Mouse (Mus musculus): ENCODE results near the gene Elp4.

Gene Elp4

GRCm38 (mm10) chr2:105804506-105804905 is 99.9 kb downstream of the Elp4 start:
- DNase-seq, result peak; percentile 48

- DNase-seq, result no peak
Measured at GRCm38 (mm10) chr2:105803427-105803826, 100.9 kb downstream of the Elp4 start.

- no peak for DNase-seq
Measured at GRCm38 (mm10) chr2:105802902-105803301, 101.5 kb downstream of the Elp4 start.

- peak; percentile 38 for DNase-seq
Measured at GRCm38 (mm10) chr2:105801536-105801935, 102.8 kb downstream of the Elp4 start.

DNA sequence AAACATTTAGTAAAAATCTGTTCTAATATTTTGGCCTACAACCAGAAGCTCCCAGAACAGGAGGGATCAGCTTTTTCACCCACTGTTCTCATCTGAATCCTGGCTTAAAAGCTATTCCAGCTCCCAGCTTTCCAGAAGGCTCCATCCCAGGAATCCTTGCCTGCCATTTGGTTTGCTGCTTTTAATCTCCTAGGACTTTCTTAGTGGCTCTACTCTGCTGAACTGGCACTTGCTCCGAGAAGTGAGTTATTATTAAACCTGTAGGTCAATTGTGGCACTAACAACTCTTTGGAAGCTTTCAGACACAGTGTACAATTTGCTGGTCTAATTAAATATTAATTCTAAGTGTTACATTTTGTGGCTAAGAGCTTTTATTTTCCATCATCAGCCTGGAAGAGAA is 103.7 kb downstream of the Elp4 start:
- peak; percentile 53 for DNase-seq

- peak; percentile 80 for DNase-seq
Measured at GRCm38 (mm10) chr2:105799840-105800239, 104.5 kb downstream of the Elp4 start.

- peak; percentile 25 for DNase-seq
Measured at GRCm38 (mm10) chr2:105797842-105798241, 106.5 kb downstream of the Elp4 start.

GRCm38 (mm10) chr2:105796101-105796500 is 108.3 kb downstream of the Elp4 start:
- no peak for DNase-seq

GRCm38 (mm10) chr2:105792339-105793120 is 111.8 kb downstream of the Elp4 start:
- no peak for DNase-seq

DNA sequence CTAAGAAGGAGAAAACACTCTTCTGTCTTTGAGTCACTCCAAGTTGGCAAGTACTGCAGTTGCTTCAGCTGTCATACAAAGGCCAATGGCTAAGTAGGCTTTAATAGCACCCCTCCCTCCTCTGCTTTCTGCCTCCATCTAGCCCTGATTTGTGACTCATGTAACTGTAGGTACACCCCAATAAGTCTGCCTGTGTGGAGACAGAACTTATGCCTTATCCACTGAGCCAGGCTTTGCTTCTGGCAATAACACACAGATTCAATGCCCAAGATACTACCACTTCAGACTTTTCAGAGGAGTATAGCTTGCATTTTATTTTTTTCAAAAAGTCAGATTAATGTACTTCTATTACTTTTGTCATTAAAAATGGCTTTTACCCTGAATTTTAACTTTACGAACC is 114.4 kb downstream of the Elp4 start:
- no peak for DNase-seq

DNA sequence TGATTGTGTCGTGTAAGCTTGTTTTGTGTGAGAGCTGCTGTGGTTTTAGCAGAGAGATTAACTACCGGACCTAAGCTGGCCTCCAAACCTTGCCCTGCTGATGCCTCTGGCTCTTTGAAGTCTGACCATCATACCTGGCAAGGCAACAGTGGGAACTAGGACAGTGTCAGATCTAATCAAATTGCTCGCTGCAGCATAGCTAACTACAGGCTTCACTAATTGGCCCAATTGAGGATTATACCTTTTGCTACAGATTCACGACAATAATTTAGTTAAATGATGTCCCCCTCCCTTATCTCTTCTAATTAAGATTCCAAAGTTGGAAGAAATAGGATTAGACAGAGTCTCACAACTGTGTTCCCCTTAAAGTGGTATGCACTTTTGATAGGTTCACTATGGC is 116.6 kb downstream of the Elp4 start:
- DNase-seq, result no peak

DNA sequence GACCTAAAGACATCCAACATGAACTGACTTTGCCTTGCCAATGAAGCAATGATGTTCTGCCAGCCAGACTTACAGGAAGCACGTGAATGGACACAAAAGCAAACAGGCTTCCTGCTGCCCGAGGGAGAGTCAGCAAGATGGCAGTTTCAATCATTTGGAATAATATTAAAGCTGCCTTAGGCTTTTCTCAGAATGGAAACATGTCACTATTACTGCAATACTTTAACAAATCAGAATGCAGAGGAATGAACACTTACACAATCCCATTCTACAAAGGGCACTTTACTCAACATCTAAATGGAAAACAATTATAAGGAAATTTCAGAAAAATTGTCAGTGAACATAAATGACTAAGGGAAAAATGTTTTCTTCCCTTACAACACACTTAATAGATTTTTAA is 117.4 kb downstream of the Elp4 start:
- no peak for DNase-seq

DNA sequence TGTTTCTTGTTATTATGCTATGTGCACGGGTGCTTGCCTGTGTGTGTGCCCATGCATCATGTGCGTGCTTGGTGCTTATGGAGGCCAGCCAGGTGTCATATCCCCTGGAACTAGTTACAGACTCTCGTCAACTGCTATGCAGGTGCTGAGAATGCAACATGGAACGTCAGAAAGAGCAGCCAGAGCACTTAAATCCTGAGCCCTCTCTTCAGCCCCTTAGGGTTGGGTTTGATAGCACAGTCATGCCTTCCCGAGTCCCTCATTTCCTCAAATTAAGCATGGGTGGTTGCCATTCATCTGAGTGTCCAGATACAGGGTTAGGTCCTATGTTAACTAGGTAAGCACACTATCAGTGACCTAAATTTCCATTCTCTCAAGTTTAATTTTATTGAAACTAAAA is 121.5 kb downstream of the Elp4 start:
- no peak for DNase-seq

DNA sequence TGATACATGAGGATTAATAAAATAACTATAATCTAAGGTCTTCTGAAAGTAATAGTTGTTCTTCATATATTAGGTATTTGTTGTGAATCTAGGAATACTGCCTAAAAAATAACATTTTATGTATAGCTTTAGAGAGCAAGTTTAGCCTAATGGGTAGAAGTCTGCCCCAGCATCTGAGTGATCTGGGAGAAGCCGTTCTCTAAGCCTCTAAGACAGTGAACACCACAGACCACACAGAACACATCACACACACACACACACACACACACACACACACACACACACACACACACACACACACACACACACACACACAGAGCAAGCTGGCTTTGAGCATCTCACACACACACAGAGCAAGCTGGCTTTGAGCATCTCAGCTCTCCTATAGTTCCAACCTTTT is 123.6 kb downstream of the Elp4 start:
- no peak for DNase-seq

- DNase-seq, result no peak
Measured at GRCm38 (mm10) chr2:105779320-105779891, 125.0 kb downstream of the Elp4 start.

DNA sequence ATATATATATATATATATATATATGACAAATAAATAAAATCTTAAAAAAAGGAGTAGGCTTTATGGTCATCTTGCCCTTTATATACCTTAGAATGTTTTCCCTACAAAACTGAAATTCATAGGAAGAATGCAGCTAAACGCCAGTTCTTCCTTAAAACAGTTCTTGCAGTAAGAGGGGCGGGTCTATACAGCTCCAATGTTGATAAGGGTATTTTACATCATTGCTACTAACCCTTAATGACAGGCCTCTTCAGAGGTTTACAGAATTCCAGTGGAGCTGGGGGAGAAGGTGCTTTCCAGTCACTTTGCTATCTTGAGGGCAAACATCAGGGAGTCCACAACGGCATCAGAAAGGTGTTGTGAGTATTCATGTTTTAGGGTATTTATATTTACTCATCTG is 133.1 kb downstream of the Elp4 start:
- DNase-seq, result no peak

- no peak for DNase-seq
Measured at GRCm38 (mm10) chr2:105769747-105770328, 134.5 kb downstream of the Elp4 start.

- DNase-seq, result no peak
Measured at GRCm38 (mm10) chr2:105753512-105753911, 150.9 kb downstream of the Elp4 start.

GRCm38 (mm10) chr2:105749111-105749510 is 155.3 kb downstream of the Elp4 start:
- DNase-seq, result no peak

GRCm38 (mm10) chr2:105746896-105747295 is 157.5 kb downstream of the Elp4 start:
- DNase-seq, result peak; percentile 51

- no peak for DNase-seq
Measured at GRCm38 (mm10) chr2:105736166-105736565, 168.2 kb downstream of the Elp4 start.

- no peak for DNase-seq
Measured at GRCm38 (mm10) chr2:105730704-105731103, 173.7 kb downstream of the Elp4 start.

GRCm38 (mm10) chr2:105726657-105727056 is 177.7 kb downstream of the Elp4 start:
- DNase-seq, result no peak

DNA sequence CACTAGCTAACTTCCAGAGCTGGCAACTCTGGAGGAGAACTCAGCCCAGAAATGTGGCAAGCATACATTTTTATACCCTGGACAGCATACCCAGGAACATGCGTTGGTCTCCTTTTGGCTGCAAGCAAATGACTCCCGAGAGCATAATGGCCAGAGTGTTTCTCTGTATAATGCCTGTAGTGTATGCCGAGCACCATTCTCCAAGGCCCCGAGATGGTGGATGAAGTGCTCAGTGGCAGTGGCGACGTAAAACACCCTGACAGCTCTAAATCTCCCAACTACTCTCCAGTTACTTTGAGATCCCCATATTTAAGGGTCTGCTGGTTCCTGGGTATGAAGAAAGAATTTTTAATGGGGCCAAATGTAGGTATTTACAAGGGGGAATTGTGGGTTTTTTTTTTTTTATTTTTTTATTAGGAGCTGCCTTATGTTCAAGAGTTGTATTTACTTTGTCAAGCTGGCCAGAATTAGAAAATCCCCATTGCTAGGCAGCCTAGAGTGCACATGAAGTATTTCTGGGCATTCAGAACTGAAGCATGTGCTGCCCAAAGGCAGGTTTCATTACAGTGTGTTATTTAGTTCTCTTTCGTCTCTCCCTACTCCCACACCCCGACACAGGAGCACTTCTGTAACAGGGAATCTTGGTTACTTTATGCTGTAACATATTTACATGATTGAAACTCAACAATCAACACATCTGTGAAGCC is 188.8 kb downstream of the Elp4 start:
- no peak for DNase-seq

Data from cerebellum, adult 8-10 months (tissue).